Mouse (Mus musculus) telencephalon, adult 2 months (tissue): ENCODE results near the gene Nudt22.

Experiments
- DNase-seq: peaks from one replicate; pipeline ENCODE4 v3.0.0-alpha.2; 2011; ENCODE audit warnings: low read depth, low spot score

Nudt22 gene

DNA sequence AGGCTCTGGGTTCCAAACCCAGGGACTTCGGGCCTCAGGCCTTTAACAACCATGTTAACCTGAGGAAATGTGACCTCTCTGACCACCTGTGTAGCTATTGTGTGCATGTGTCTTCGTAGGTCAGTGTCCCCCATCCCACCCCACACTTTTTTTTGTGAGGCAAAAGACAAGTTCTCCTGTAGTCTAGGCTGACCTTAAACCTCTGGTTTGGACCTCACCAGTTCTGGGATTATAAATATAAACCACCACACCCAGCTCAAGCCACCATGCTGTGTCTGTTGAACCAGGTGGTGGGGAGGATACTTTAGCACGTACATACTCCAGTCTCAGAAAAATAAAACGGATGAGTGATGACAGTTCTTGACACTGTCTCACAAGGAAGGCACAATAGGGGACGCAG, 46.0 kb downstream of the Nudt22 start:
- no peak for DNase-seq

DNA sequence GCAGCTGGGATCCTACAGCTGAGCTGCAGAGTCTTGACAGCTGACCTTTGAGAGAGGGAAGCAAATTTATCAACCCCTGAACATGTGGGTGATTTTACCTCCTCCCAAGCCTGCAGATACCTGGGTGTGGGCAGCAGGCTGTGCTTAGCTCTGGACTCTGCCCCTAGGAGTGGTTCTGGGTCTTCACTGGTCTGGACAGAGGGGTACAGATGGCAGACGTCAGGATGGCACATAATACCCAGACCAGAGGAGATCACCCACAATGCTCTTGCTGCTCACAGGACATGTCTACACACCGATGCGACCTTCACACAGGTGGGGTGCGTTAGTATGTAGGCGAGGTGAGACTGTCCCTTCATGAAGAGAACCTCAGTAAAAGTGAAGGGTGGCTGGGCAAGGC, 46.4 kb downstream of the Nudt22 start:
- no peak for DNase-seq

DNA sequence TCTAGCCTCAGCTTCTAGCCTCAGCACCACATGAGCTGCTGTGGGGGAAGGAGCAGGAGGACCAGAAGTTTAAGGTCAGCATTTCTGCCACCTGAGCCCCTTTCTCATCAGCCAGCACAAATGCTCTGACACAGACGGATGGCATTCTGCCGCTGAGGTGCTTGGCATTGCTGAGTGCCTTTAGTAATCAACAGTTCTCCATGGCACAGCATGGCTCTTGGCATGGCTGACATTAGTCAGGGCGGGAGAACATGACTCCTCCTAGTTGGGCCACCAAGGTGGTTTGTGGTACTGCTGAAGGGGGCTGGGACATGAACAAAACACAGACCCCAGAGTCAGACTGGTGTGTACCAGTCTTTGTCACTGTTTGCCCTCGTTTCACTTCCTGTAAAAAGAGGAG, 47.7 kb downstream of the Nudt22 start:
- no peak for DNase-seq

DNA sequence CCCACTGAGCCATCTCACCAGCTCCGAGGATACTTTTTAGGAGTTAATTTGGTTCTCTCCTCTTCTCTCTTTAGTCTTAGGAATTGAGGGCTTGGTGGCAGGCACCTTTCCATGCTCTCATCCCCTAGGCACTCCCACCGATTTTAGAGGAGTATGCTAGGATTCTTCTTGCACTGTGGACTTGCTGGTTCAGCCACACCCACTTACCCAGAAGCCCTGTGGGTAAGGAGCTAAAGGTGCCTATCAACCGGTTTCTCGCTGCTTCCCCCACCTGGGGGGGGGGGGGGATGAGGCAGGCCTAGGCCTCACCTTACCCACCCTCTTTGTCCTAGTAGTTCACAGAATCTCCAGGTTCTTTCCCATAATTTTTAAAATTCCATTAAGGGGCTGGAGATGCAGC, 48.2 kb downstream of the Nudt22 start:
- DNase-seq = no peak

DNA sequence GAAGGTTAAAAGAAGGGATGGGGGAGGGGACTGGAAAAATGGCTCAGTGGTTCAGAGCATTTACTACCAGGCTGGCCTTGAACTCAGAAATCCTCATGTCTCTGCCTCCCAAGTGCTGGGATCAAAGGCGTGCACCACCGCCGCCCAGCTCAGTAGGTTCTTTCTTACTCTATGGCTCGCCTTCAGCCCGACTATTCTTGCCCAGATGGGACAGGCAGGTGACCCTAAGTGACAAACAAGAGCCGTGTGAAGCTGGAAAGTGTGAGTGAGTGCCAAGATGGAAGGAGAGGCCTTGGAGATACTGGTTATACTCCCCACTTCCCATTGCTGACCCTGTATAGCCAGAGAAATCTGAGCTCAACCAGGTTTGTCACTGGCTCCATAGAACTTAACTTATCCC, 52.2 kb downstream of the Nudt22 start:
- DNase-seq = no peak
